In genomic region chr5:106322574-106323215, GRCm38 (mm10) we compare ENCODE assay signal across 22 mouse cellular contexts.
A peak's percentile ranks its signal among the peaks of the same experiment; 100 is the strongest.
DNase-seq lines count a peak whose midpoint lies in the region; ATAC-seq lines count a peak whose summit lies in the region.
"Had no signal": no experiment of that assay in that cellular context is flagged by ENCODE, and none has a peak within 500 bp of the region (broad histone marks: within the 10 kb centered on the region; RNA-seq: fewer than 3 reads in every experiment).

No protein-coding gene starts in this region.

- ATAC-seq in hindbrain, embryonic 14.5 days (ENCODE audit: low FRiP score), result no peak
- ATAC-seq in neural tube, embryonic 15.5 days (ENCODE audit: low FRiP score), result no peak
- ATAC-seq: activated CD4-positive, CD25-positive, alpha-beta regulatory T cell, adult 4 months; inflammation-experienced regulatory T-cells, adult 6 months; liver, embryonic 12.5 days had no signal

- H3K9me3 ChIP-seq in hindbrain, embryonic 10.5 days, result no peaks in the 10 kb centered on the region
- no peaks in the 10 kb centered on the region for H3K9me3 ChIP-seq in hindbrain, embryonic 14.5 days (ENCODE audit: control insufficient read depth, low read length)
- H3K9me3 ChIP-seq in neural tube, embryonic 15.5 days (replicated peaks), result no peaks in the 10 kb centered on the region
- H3K9me3 ChIP-seq: heart, embryonic 15.5 days; liver, embryonic 12.5 days had no signal

- H3K36me3 ChIP-seq in hindbrain, embryonic 10.5 days, result no peaks in the 10 kb centered on the region
- H3K36me3 ChIP-seq in hindbrain, embryonic 14.5 days (replicated peaks; ENCODE audit: control insufficient read depth, insufficient read depth), result no peaks in the 10 kb centered on the region
- H3K36me3 ChIP-seq in neural tube, embryonic 15.5 days, result no peaks in the 10 kb centered on the region
- H3K36me3 ChIP-seq: heart, embryonic 15.5 days; liver, embryonic 12.5 days had no signal

- peak; percentile 44 for DNase-seq in hindbrain, embryonic 10.5 days (ENCODE audit: low spot score)
- no peak for DNase-seq in hindbrain, embryonic 14.5 days (ENCODE audit: low spot score)
- DNase-seq in neural tube, embryonic 10.5 days (ENCODE audit: extremely low spot score, low spot score), result peak; percentile 24
- peak; percentile 56 for DNase-seq in embryo, embryonic 11 days
- DNase-seq in cerebellum, postnatal 14 days, result no peak
- no peak for DNase-seq in cerebellum, postnatal 10 days
- DNase-seq: adrenal gland, postnatal 25 days; cerebellum, adult 18-20 months; gastrocnemius, postnatal 10 days; heart, adult 11 months; kidney, adult 2 months; kidney, postnatal 14 days; lung, embryonic 14.5 days; lung, postnatal 4 days; thymus, postnatal 14 days had no signal

- no peak overlapping the region for H3K9ac ChIP-seq in hindbrain, embryonic 14.5 days
- H3K9ac ChIP-seq in neural tube, embryonic 15.5 days (replicated peaks), result no peak overlapping the region
- H3K9ac ChIP-seq: heart, embryonic 15.5 days; liver, embryonic 12.5 days; lung, embryonic 14.5 days had no signal

- 12% methylated on average over 18 of the region's 18 CpGs for WGBS in hindbrain, embryonic 10.5 days
- 14% methylated on average over 18 of the region's 18 CpGs for WGBS in hindbrain, embryonic 14.5 days
- 39% methylated on average over 18 of the region's 18 CpGs for WGBS in neural tube, embryonic 15.5 days

- H3K4me3 ChIP-seq in hindbrain, embryonic 10.5 days, result peak overlapping the region; percentile 11; the same call in 1 of the 2 replicates
- no peak overlapping the region for H3K4me3 ChIP-seq in hindbrain, embryonic 14.5 days (replicated peaks; ENCODE audit: low read length)
- no peak overlapping the region for H3K4me3 ChIP-seq in neural tube, embryonic 15.5 days (replicated peaks)
- H3K4me3 ChIP-seq: heart, embryonic 15.5 days; layer of hippocampus, adult 2 months; left cerebral cortex, adult 2 months; liver, embryonic 12.5 days had no signal

- peaks cover 17% of the 10 kb centered on the region for H3K27me3 ChIP-seq in hindbrain, embryonic 10.5 days (ENCODE audit: insufficient read depth, poor library complexity, severe bottlenecking)
- no peaks in the 10 kb centered on the region for H3K27me3 ChIP-seq in hindbrain, embryonic 14.5 days (ENCODE audit: control insufficient read depth, insufficient read depth, low read length)
- no peaks in the 10 kb centered on the region for H3K27me3 ChIP-seq in neural tube, embryonic 15.5 days (replicated peaks)
- H3K27me3 ChIP-seq: heart, embryonic 15.5 days; liver, embryonic 12.5 days had no signal

- no peak overlapping the region for H3K4me2 ChIP-seq in hindbrain, embryonic 14.5 days (replicated peaks)
- H3K4me2 ChIP-seq in neural tube, embryonic 15.5 days, result no peak overlapping the region
- H3K4me2 ChIP-seq: heart, embryonic 15.5 days; liver, embryonic 12.5 days; lung, embryonic 14.5 days had no signal

- peak overlapping the region; percentile 45; the same call in 1 of the 2 replicates for H3K27ac ChIP-seq in hindbrain, embryonic 10.5 days
- no peak overlapping the region for H3K27ac ChIP-seq in hindbrain, embryonic 14.5 days
- no peak overlapping the region for H3K27ac ChIP-seq in neural tube, embryonic 15.5 days (replicated peaks)
- H3K27ac ChIP-seq: heart, embryonic 15.5 days; layer of hippocampus, adult 2 months; left cerebral cortex, adult 2 months; liver, embryonic 12.5 days had no signal

- H3K4me1 ChIP-seq in hindbrain, embryonic 10.5 days (replicated peaks), result peaks cover 34% of the 10 kb centered on the region
- H3K4me1 ChIP-seq in hindbrain, embryonic 14.5 days (replicated peaks; ENCODE audit: control insufficient read depth, insufficient read depth, low read length), result 0 out of 2 replicates have a peak, but pooled peaks cover 3% of the 10 kb centered on the region
- H3K4me1 ChIP-seq in neural tube, embryonic 15.5 days, result no peaks in the 10 kb centered on the region; the same call in 1 of the 2 replicates
- H3K4me1 ChIP-seq: heart, embryonic 15.5 days; liver, embryonic 12.5 days had no signal

Comparison
In these comparisons a context has a peak if more than half of its experiments do, and no peak if none do; other contexts are left out.
1. DNase-seq: peak in hindbrain, embryonic 10.5 days (single experiment), neural tube, embryonic 10.5 days (single experiment) and embryo, embryonic 11 days (single experiment); none in hindbrain, embryonic 14.5 days (single experiment), cerebellum, postnatal 14 days (0 of 2) and cerebellum, postnatal 10 days (0 of 2).